Mouse (Mus musculus) CD4-positive, CD25-positive, alpha-beta regulatory T cell, adult 2 months (primary cell): ENCODE results near the gene Cyp2c70.
"Not testable (repeated sequence)": the region's sequence is repeated elsewhere in the genome, so short reads cannot be mapped to it uniquely, and the experiment has no call there.

Source experiments
- DNase-seq: peaks from one replicate; pipeline ENCODE4 v3.0.0-alpha.2; 2012; ENCODE audit warnings: low read depth, low spot score

The Cyp2c70 gene

DNA sequence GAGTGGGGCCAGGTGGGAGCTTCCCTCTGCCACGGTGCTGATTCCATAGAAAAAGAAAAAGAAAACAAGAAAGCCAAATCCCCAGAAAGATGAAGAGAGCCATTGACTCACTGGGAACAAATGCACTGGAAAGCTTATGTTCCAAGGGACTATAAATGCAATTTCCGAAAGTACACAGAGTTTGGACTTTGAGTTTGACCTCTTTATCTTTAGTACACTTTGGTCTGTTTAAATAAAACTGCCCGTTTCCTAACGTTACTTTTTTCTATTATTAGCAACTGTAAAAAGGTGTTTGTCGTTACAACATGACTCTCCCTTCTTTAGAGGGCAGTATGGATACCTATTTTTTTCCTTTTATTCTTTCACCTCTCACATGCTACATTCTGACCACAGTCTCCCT lies at the start of gene Cyp2c70:
Cyp2c70 (minus strand) TSS at position 174 of the 400 bp plus-strand sequence.
- DNase-seq = no peak

DNA sequence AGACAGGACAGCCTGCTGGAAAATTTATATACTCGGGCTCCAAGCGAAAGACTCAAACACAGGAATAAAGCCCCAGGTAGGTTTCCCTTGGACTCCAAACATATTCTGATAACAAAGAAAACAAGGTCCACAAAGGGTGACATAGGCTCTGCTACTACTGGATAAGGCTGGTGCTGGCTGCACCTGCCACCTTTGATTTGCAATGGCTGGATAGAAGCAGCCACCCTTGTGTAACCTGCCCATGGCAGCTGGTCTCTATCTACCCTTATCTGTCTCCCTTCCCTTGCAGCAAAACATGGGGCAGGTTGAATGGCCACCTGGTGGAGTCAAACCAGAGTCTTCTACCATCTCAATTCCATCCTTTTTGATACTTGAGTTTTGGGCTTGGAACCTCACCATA lies 45.4 kb upstream of the Cyp2c70 start:
- DNase-seq = no peak

DNA sequence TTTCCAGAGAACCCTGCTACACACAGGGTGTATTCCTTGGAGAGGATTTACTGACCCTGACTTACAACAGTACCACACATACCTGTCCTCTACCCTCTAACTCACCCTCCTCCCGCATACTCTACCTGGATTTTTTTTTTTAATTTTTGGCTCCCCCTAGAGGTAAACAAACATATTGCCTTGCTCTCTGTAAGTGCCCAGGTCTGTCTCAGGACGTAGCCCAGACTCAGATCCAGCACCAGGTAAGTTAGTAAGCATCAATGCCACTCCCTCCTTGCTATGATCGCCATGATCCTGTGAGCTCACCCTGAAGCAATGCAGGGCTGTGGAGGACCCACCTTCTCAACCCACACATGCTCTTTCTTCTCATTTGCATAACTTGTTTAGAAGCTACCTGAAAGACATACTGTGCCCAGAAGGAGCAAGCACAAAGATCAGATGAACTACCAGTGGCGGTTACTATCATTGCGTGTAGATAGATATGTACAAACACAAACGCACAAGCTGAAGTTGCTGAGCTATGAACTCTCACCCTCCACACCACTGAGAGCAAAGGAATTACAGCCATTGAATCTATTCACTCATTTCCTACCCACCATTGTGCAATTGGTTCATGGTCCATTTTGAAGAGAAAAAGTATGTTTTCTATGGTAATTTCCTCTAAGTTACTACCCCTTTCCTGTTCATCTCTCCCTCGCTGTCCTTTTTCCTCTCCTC lies 44.9 kb upstream of the Cyp2c70 start:
- peak; percentile 44 for DNase-seq

- DNase-seq = no peak
These were observed 44.1 kb upstream of the Cyp2c70 start for GRCm38 (mm10) chr19:40231074-40231738.

GRCm38 (mm10) chr19:40226516-40227151 lies 39.5 kb upstream of the Cyp2c70 start:
- DNase-seq = no peak

GRCm38 (mm10) chr19:40225761-40226110 lies 38.6 kb upstream of the Cyp2c70 start:
- no peak for DNase-seq

- peak; percentile 69 for DNase-seq
These were observed 38.1 kb upstream of the Cyp2c70 start for GRCm38 (mm10) chr19:40225102-40225760.

- not testable (repeated sequence) for DNase-seq
These were observed 35.2 kb upstream of the Cyp2c70 start for GRCm38 (mm10) chr19:40222307-40222706.

GRCm38 (mm10) chr19:40220878-40221277 lies 33.7 kb upstream of the Cyp2c70 start:
- DNase-seq = no peak

- DNase-seq = not testable (repeated sequence)
These were observed 15.8 kb upstream of the Cyp2c70 start for GRCm38 (mm10) chr19:40202947-40203346.

DNA sequence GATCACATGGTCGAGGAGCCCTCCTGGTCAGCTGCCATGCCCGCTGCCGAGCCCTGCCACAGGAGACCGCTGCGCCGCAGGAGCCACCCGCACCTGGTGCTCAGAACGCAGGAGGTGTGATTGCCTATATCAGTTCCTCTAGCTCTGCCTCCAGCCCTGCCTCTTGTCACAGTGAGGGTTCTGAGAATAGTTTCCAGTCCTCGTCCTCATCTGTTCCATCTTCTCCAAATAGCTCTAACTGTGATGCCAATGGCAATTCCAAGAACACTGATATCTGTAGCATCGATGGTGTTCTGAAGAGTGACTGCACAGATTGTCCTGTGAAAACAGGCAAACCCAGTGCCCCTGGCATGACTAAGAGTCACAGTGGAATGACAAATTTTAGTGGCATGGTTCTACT lies 3.5 kb upstream of the Cyp2c70 start:
- DNase-seq = no peak

- no peak for DNase-seq
These were observed 3.5 kb downstream of the Cyp2c70 start for GRCm38 (mm10) chr19:40183600-40183999.

GRCm38 (mm10) chr19:40178311-40178710 lies 8.8 kb downstream of the Cyp2c70 start:
- no peak for DNase-seq

DNA sequence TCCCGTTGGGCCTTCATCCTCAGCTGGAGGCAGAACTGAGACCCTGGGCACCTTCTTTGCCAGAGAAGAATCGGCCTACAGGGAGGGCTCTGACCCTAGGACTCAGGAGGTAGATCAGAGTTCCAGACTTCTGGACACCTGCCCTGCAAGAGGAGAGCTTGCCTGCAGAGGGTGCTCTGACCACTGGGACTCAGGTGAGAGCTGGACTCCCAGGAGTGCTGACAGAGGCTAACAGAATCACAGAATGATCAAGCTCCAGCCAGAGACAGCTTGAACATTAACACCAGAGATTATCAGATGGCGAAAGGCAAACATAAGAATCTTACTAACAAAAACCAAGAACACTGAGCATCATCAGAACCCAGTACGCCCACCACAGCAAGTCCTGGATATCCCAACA lies 18.7 kb downstream of the Cyp2c70 start:
- DNase-seq = not testable (repeated sequence)

- not testable (repeated sequence) for DNase-seq
These were observed 60.1 kb downstream of the Cyp2c70 start for GRCm38 (mm10) chr19:40126996-40127395.

DNA sequence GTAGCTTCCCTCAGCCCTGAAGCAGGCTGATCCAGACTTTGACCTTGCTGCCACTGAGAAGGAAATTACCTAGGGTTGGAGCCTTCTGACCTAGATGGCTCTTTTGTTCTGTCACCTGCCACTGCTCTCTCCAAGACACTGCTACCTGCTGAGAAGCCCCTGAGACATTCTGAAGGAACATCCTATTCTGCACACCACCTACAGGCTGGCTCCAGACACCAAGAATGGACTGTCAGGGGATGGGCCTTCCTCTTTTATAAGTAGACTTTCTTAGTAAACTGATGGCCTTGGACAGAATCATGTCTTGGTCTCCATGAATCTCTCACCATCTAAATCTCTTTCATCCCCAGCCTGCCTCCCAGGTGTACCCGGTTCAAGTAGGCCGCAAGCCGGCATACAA lies 62.0 kb downstream of the Cyp2c70 start:
- DNase-seq = not testable (repeated sequence)

DNA sequence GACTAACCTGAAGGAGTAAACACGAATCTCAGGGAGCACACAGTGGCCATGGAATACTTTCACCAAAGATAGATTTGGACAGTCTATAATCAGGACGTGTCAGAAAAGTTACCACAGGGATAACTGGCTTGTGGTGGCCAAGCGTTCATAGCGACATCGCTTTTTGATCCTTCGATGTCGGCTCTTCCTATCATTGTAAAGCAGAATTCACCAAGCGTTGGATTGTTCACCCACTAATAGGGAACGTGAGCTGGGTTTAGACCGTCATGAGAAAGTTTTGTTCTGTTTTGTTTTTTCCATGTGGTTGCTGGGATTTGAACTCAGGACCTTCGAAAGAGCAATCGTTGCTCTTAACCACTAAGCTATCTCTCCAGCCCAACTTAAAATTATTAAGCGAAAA lies 67.5 kb downstream of the Cyp2c70 start:
- DNase-seq = not testable (repeated sequence)
